Mouse (Mus musculus) kidney, adult 2 months (tissue): ENCODE results near the gene Znrf3. TPM values are rescaled to one million over a fixed set of nuclear protein-coding genes. Genes with fewer than 3 reads are reported as not detected.

Experiments used
- DNase-seq: peaks from one replicate; pipeline ENCODE4 v3.0.0; 2021
- H3K27ac ChIP-seq: fragments of 200-500 bp; 2 replicates; pipeline ENCODE4 v1.5.1; 2012; ENCODE audit warnings: low read depth, low read length, control low read depth, inconsistent platforms; ENCODE audit not compliant: insufficient read depth
- H3K27me3 ChIP-seq: fragments of 200-500 bp; replicated peaks from 2 replicates; pipeline ENCODE4 v1.6.1; 2012; ENCODE audit warnings: mild to moderate bottlenecking, moderate library complexity, low read length, inconsistent platforms; ENCODE audit not compliant: control insufficient read depth, insufficient read depth
- H3K36me3 ChIP-seq: fragments of 200-500 bp; 2 replicates; pipeline ENCODE4 v1.6.1; 2012; ENCODE audit warnings: mild to moderate bottlenecking, moderate library complexity, low read length, inconsistent platforms; ENCODE audit not compliant: control insufficient read depth, insufficient read depth
- H3K4me1 ChIP-seq: fragments of 200-500 bp; 2 replicates; pipeline ENCODE4 v1.6.1; 2011; ENCODE audit warnings: low read length; ENCODE audit not compliant: control insufficient read depth, insufficient read depth
- H3K4me3 ChIP-seq: fragments of 200-500 bp; 2 replicates; pipeline ENCODE4 v1.5.1; 2011; ENCODE audit warnings: mild to moderate bottlenecking, low read depth, low read length, control low read depth; ENCODE audit not compliant: insufficient read depth
- CTCF ChIP-seq: fragments of 200-500 bp; conservative IDR thresholded peaks from 2 replicates; pipeline ENCODE4 v1.5.1; 2011; ENCODE audit warnings: low read depth, mild to moderate bottlenecking, control low read depth, low read length, moderate library complexity, mixed read lengths; ENCODE audit not compliant: insufficient read depth, insufficient read length
- POLR2A ChIP-seq: fragments of 200-500 bp; IDR thresholded peaks from one replicate; pipeline ENCODE4 v1.6.1; 2011; ENCODE audit warnings: low read depth, low read length, control low read depth
- WGBS: fragments of 180-500 bp; shearing (Covaris S2); methylation state at CpG from one replicate; pipeline ENCODE4 v1.1.7; 2018; 5-methylcytosine and 5-hydroxymethylcytosine counted together
- polyA plus RNA-seq: library from polyadenylated mRNA; depleted of rRNA; stranded (reverse); fragments of >200 nt; gene quantifications from 2 replicates; pipeline ENCODE4 v1.2.3, GENCODE M21; 2012

Gene Znrf3
- polyA plus RNA-seq, 1 experiment = 6.2 TPM

DNA sequence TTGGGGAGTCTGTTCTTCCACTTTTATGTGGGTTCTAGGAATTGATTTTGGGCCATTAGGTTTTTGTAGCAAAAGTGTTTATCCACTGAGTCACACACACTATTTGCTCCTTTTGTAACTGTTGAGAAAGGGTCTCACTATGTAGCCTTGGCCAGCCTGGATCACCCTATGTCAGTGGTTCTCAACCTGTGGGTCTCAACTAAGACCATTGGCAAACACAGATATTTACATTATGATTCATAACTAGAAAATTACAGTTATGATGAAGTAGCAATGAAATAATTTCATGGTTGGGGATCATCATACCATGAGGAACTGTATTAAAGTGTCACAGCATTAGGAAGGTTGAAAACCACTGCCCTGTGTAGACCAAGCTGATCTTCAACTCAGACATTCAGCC lies 140.1 kb downstream of the Znrf3 start:
- peaks cover 7% of the 10 kb centered on the region; the same call in 1 of the 2 replicates for H3K4me1 ChIP-seq
- H3K27ac ChIP-seq = no peak overlapping the region
- H3K4me3 ChIP-seq = no peak overlapping the region
- TF ChIP-seq CTCF (no peak), POLR2A (no peak)
- no peak for DNase-seq
- H3K36me3 ChIP-seq = no peaks in the 10 kb centered on the region
- no peaks in the 10 kb centered on the region for H3K27me3 ChIP-seq

- Histone ChIP-seq H3K4me1 (peaks cover 23% of the 10 kb centered on the region), H3K36me3 (no peaks in the 10 kb centered on the region), H3K27ac (peak overlapping the region; percentile 69), H3K27me3 (no peaks in the 10 kb centered on the region), H3K4me3 (no peak overlapping the region)
- 43% methylated on average over 1 of the region's 1 CpGs for WGBS
- TF ChIP-seq CTCF = no peak
- TF ChIP-seq POLR2A = no peak
- DNase-seq = no peak
These were observed 146.7 kb downstream of the Znrf3 start for GRCm38 (mm10) chr11:5298007-5298372.

DNA sequence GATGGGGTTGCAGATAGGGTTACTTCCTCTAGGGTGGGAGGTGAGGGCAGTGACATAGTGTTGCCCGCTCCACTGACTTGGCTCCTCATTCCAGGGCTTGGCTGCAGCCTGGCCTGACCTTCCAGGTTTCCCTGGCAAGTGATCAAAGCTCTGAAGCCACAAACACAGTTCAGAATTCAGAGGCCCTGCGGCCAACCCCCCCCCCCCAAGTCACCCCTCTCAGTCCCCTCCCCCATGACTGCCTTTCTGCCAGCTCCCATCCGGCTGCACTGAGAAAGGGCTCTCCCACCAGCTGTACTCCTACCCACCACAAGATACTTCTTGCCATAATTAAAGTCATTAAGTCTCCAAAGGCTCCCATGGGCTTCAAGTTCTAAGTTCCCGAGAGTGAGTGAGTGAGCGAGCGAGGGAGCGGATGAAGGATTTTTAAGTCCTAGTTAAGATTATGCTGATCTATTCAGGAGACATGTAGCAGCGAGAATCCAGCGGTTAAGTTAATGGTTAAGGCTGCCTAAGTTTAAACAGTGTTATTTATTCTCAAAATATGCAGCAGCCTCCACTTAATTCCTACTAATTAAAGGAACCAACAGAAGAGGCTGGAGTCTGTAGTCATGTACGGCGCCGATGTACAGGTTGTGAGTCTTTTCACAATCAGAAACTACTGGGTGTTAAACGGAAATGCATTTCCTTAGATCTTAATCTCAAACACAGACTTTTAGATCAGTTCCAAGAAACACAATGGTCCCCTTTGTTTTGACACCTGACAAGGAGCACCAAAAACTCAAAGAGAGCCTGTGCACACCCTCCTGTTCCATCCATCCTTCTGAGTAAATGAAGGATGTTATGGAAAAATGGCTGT lies 147.3 kb downstream of the Znrf3 start:
- Histone ChIP-seq H3K36me3 (no peaks in the 10 kb centered on the region), H3K27ac (peak overlapping the region; percentile 69), H3K4me1 (peaks cover 23% of the 10 kb centered on the region), H3K4me3 (peak overlapping the region; percentile 12; the same call in 1 of the 2 replicates), H3K27me3 (no peaks in the 10 kb centered on the region)
- WGBS = 6% methylated on average over 13 of the region's 13 CpGs
- TF ChIP-seq CTCF (no peak), POLR2A (no peak)
- DNase-seq = peak; percentile 94

DNA sequence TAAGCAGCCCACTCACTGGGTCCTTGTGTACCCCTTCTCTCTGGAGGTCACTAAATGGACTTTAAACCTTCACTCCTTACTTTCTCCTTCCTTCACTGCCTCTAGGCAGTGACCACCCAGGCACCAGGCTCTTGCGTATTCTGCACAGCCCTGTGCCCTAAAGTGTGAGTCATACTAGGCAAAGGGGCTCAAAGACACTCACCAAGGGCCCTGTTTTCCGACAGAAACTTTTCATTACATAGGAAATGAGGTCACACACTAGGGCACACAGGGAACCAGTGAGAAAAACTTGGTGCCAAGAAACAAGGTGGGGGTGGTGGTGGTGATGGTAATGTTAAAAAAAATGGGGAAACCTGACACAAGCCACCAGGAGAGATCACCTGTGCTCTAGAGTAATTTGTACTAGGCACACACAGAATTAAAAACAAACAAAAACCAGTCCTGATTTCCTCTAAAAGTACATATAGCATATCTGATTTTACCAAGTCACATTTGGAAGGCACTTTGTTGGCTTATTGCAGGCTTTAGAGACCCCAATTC lies 148.0 kb downstream of the Znrf3 start:
- Histone ChIP-seq H3K4me3 (no peak overlapping the region), H3K4me1 (peaks cover 23% of the 10 kb centered on the region), H3K27me3 (no peaks in the 10 kb centered on the region), H3K36me3 (no peaks in the 10 kb centered on the region), H3K27ac (peak overlapping the region; percentile 62)
- WGBS = 28% methylated on average over 2 of the region's 2 CpGs
- TF ChIP-seq POLR2A (no peak), CTCF (no peak)
- peak; percentile 50 for DNase-seq

DNA sequence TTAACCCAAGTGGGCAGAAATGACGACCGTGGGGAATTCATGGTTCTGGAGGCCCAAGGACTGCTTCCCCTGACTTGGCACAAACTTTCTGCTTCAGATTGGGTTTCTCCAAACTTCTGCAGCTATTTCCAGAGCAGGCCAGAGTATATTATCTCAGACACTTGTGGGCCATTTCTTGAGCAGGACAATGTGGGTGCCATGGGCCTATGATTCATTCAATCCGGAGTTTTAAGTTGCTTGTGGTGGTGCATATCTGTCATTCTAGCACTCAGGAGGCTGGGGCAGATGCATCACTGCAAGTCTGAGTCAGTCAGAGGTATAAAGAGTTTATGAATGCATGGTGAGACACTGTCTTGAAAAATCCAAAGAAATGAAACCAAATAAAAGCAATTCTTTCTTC lies 149.8 kb downstream of the Znrf3 start:
- Histone ChIP-seq H3K27ac (no peak overlapping the region), H3K27me3 (no peaks in the 10 kb centered on the region), H3K4me1 (peaks cover 23% of the 10 kb centered on the region), H3K4me3 (no peak overlapping the region), H3K36me3 (no peaks in the 10 kb centered on the region)
- WGBS = 73% methylated on average over 3 of the region's 3 CpGs
- TF ChIP-seq CTCF (no peak), POLR2A (no peak)
- DNase-seq = no peak

DNA sequence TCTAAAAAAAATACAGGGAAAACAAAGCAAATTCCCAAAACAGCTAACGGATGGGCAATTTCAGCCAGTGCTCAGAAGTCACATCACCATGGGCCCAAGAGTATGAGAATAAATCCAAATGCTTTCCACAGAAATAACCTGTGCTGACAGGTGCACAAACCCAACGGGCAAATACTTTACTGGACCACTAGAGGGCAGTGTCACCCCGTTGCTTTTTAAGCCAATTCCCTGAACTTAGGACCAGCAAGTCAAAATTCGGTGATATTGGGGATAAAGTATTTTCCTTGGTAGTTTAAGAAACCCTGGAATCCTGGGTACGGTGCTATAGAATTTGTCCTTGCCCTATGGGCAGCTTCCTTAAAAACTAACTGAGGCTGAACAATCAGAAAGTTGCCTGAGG lies 154.0 kb downstream of the Znrf3 start:
- TF ChIP-seq CTCF (peak; percentile 86), POLR2A (no peak)
- no peaks in the 10 kb centered on the region for H3K36me3 ChIP-seq
- H3K27ac ChIP-seq = no peak overlapping the region
- DNase-seq = peak; percentile 73
- no peak overlapping the region for H3K4me3 ChIP-seq
- 10% methylated on average over 5 of the region's 5 CpGs for WGBS
- H3K27me3 ChIP-seq = no peaks in the 10 kb centered on the region
- peaks cover 3% of the 10 kb centered on the region; the same call in 1 of the 2 replicates for H3K4me1 ChIP-seq

- Histone ChIP-seq H3K27me3 (no peaks in the 10 kb centered on the region), H3K27ac (no peak overlapping the region), H3K4me1 (no peaks in the 10 kb centered on the region; the same call in 1 of the 2 replicates), H3K36me3 (no peaks in the 10 kb centered on the region), H3K4me3 (no peak overlapping the region)
- 55% methylated on average over 4 of the region's 4 CpGs for WGBS
- DNase-seq = no peak
- TF ChIP-seq POLR2A = no peak
- TF ChIP-seq CTCF = no peak
These were observed 154.6 kb downstream of the Znrf3 start for GRCm38 (mm10) chr11:5289826-5290580.
